Mouse (Mus musculus) liver, embryonic 13.5 days (tissue): ENCODE measurements around the gene Hsd11b1. TPM values are rescaled to one million over a fixed set of nuclear protein-coding genes. Genes with fewer than 3 reads are reported as not detected.

Source experiments
- ATAC-seq: fragments of 200-750 bp; cut with Nextera tagmentation; 2 replicates; pipeline ENCODE4 v1.8.0; 2017; ENCODE audit warnings: low read depth, mild to moderate bottlenecking, moderate number of reproducible peaks, moderate library complexity
- DNase-seq: peaks from one replicate; pipeline ENCODE4 v3.0.0; 2022
- H3K27ac ChIP-seq: fragments of 300-500 bp; sonication (generic); 2 replicates; pipeline ENCODE4 v1.5.1; 2015; ENCODE audit warnings: moderate library complexity, mild to moderate bottlenecking, inconsistent platforms
- H3K27me3 ChIP-seq: fragments of 300-500 bp; sonication (generic); 2 replicates; pipeline ENCODE4 v1.6.1; 2015; ENCODE audit warnings: mild to moderate bottlenecking, inconsistent platforms
- H3K36me3 ChIP-seq: fragments of 300-500 bp; sonication (generic); 2 replicates; pipeline ENCODE4 v1.6.1; 2015; ENCODE audit warnings: mild to moderate bottlenecking, inconsistent platforms
- H3K4me1 ChIP-seq: fragments of 300-500 bp; sonication (generic); replicated peaks from 2 replicates; pipeline ENCODE4 v1.6.1; 2015; ENCODE audit warnings: inconsistent platforms
- H3K4me2 ChIP-seq: fragments of 300-500 bp; sonication (generic); 2 replicates; pipeline ENCODE4 v1.6.1; 2015; ENCODE audit warnings: inconsistent platforms, mild to moderate bottlenecking, moderate library complexity
- H3K4me3 ChIP-seq: fragments of 300-500 bp; sonication (generic); replicated peaks from 2 replicates; pipeline ENCODE4 v1.5.1; 2015; ENCODE audit warnings: mild to moderate bottlenecking, inconsistent platforms
- H3K9ac ChIP-seq: fragments of 300-500 bp; sonication (generic); 2 replicates; pipeline ENCODE4 v1.6.1; 2015; ENCODE audit warnings: mild to moderate bottlenecking, inconsistent platforms
- H3K9me3 ChIP-seq: fragments of 300-500 bp; sonication (generic); replicated peaks from 2 replicates; pipeline ENCODE4 v1.6.1; 2016; ENCODE audit warnings: inconsistent platforms
- WGBS: fragments of 180-500 bp; shearing (Covaris S2); methylation state at CpG from one replicate; pipeline ENCODE4 v1.1.7; 2015; ENCODE audit not compliant: insufficient replicate concordance; 5-methylcytosine and 5-hydroxymethylcytosine counted together
- polyA plus RNA-seq: library from polyadenylated mRNA; unstranded; fragments of >200 nt; fragmentation: Nextera tagmentation; extraction: Ambion mirVana; gene quantifications from 2 replicates; pipeline ENCODE4 v1.2.1, GENCODE M21; 2015

Gene Hsd11b1
- polyA plus RNA-seq, 1 experiment from 2014 or later = 2.1 TPM

- Histone ChIP-seq H3K4me1 (peaks cover 16% of the 10 kb centered on the region), H3K4me2 (no peak overlapping the region), H3K27me3 (no peaks in the 10 kb centered on the region), H3K4me3 (no peak overlapping the region), H3K36me3 (no peaks in the 10 kb centered on the region), H3K27ac (no peak overlapping the region), H3K9ac (no peak overlapping the region), H3K9me3 (no peaks in the 10 kb centered on the region)
- ATAC-seq = no peak
- DNase-seq = no peak
- 71% methylated on average over 18 of the region's 18 CpGs for WGBS
Observed at GRCm38 (mm10) chr1:193197494-193198205, 66.2 kb downstream of the Hsd11b1 start.

- Histone ChIP-seq H3K27me3 (no peaks in the 10 kb centered on the region), H3K4me1 (peaks cover 18% of the 10 kb centered on the region), H3K9me3 (no peaks in the 10 kb centered on the region), H3K9ac (no peak overlapping the region), H3K4me3 (no peak overlapping the region), H3K4me2 (no peak overlapping the region), H3K36me3 (no peaks in the 10 kb centered on the region), H3K27ac (no peak overlapping the region)
- ATAC-seq (no peak), DNase-seq (no peak)
- 61% methylated on average over 3 of the region's 3 CpGs for WGBS
Observed at GRCm38 (mm10) chr1:193195169-193195810, 68.6 kb downstream of the Hsd11b1 start.

GRCm38 (mm10) chr1:193194416-193195140 is 69.3 kb downstream of the Hsd11b1 start:
- Histone ChIP-seq H3K4me2 (no peak overlapping the region), H3K36me3 (no peaks in the 10 kb centered on the region), H3K9me3 (no peaks in the 10 kb centered on the region), H3K27ac (no peak overlapping the region), H3K27me3 (no peaks in the 10 kb centered on the region), H3K4me1 (peaks cover 18% of the 10 kb centered on the region), H3K9ac (no peak overlapping the region), H3K4me3 (no peak overlapping the region)
- DNase-seq (no peak), ATAC-seq (no peak)
- 69% methylated on average over 3 of the region's 3 CpGs for WGBS

GRCm38 (mm10) chr1:193191675-193192283 is 72.1 kb downstream of the Hsd11b1 start:
- WGBS = 60% methylated on average over 7 of the region's 7 CpGs
- Histone ChIP-seq H3K27ac (no peak overlapping the region), H3K9ac (no peak overlapping the region), H3K4me3 (no peak overlapping the region), H3K9me3 (no peaks in the 10 kb centered on the region), H3K4me2 (no peak overlapping the region), H3K36me3 (no peaks in the 10 kb centered on the region), H3K4me1 (peaks cover 16% of the 10 kb centered on the region; the same call in 1 of the 2 replicates), H3K27me3 (no peaks in the 10 kb centered on the region)
- no peak for DNase-seq
- ATAC-seq = no peak

- WGBS = 51% methylated on average over 3 of the region's 3 CpGs
- H3K9me3 ChIP-seq = no peaks in the 10 kb centered on the region
- H3K4me2 ChIP-seq = no peak overlapping the region
- no peaks in the 10 kb centered on the region for H3K36me3 ChIP-seq
- no peaks in the 10 kb centered on the region for H3K27me3 ChIP-seq
- no peak overlapping the region for H3K27ac ChIP-seq
- no peak overlapping the region for H3K4me3 ChIP-seq
- ATAC-seq (no peak), DNase-seq (no peak)
- no peak overlapping the region for H3K9ac ChIP-seq
- peaks cover 16% of the 10 kb centered on the region; the same call in 1 of the 2 replicates for H3K4me1 ChIP-seq
Observed at GRCm38 (mm10) chr1:193189771-193190170, 74.1 kb downstream of the Hsd11b1 start.

GRCm38 (mm10) chr1:193189151-193189621 is 74.7 kb downstream of the Hsd11b1 start:
- DNase-seq = no peak
- no peak overlapping the region for H3K4me3 ChIP-seq
- H3K9me3 ChIP-seq = no peaks in the 10 kb centered on the region
- H3K36me3 ChIP-seq = no peaks in the 10 kb centered on the region
- no peak overlapping the region for H3K9ac ChIP-seq
- H3K27ac ChIP-seq = no peak overlapping the region
- no peak overlapping the region for H3K4me2 ChIP-seq
- ATAC-seq = no peak; the same call in 1 of the 2 replicates
- WGBS = 58% methylated on average over 9 of the region's 9 CpGs
- H3K27me3 ChIP-seq = no peaks in the 10 kb centered on the region
- H3K4me1 ChIP-seq = peaks cover 16% of the 10 kb centered on the region; the same call in 1 of the 2 replicates

GRCm38 (mm10) chr1:193188257-193188656 is 75.6 kb downstream of the Hsd11b1 start:
- no peaks in the 10 kb centered on the region for H3K36me3 ChIP-seq
- H3K4me3 ChIP-seq = no peak overlapping the region
- ATAC-seq (no peak), DNase-seq (no peak)
- H3K4me2 ChIP-seq = no peak overlapping the region
- H3K4me1 ChIP-seq = peaks cover 16% of the 10 kb centered on the region; the same call in 1 of the 2 replicates
- no peak overlapping the region for H3K9ac ChIP-seq
- H3K27ac ChIP-seq = no peak overlapping the region
- no peaks in the 10 kb centered on the region for H3K9me3 ChIP-seq
- no peaks in the 10 kb centered on the region for H3K27me3 ChIP-seq
- 74% methylated on average over 6 of the region's 6 CpGs for WGBS

GRCm38 (mm10) chr1:193181104-193181503 is 82.8 kb downstream of the Hsd11b1 start:
- H3K27ac ChIP-seq = no peak overlapping the region
- no peak for ATAC-seq
- H3K4me3 ChIP-seq = no peak overlapping the region
- no peaks in the 10 kb centered on the region; the same call in 1 of the 2 replicates for H3K4me1 ChIP-seq
- H3K4me2 ChIP-seq = no peak overlapping the region
- H3K27me3 ChIP-seq = no peaks in the 10 kb centered on the region
- H3K9me3 ChIP-seq = no peaks in the 10 kb centered on the region
- H3K9ac ChIP-seq = no peak overlapping the region
- no peaks in the 10 kb centered on the region for H3K36me3 ChIP-seq
- DNase-seq = no peak
- WGBS = 75% methylated on average over 3 of the region's 3 CpGs

GRCm38 (mm10) chr1:193174143-193174733 is 89.6 kb downstream of the Hsd11b1 start:
- no peak for ATAC-seq
- no peaks in the 10 kb centered on the region for H3K36me3 ChIP-seq
- 67% methylated on average over 13 of the region's 13 CpGs for WGBS

GRCm38 (mm10) chr1:193173810-193174129 is 90.1 kb downstream of the Hsd11b1 start:
- H3K4me1 ChIP-seq = peaks cover 40% of the 10 kb centered on the region
- ATAC-seq (no peak), DNase-seq (no peak)
- peak overlapping the region; percentile 90 for H3K9ac ChIP-seq
- H3K9me3 ChIP-seq = no peaks in the 10 kb centered on the region
- H3K27ac ChIP-seq = peak overlapping the region; percentile 80
- no peaks in the 10 kb centered on the region for H3K36me3 ChIP-seq
- WGBS = 14% methylated on average over 9 of the region's 9 CpGs
- no peaks in the 10 kb centered on the region for H3K27me3 ChIP-seq
- peak overlapping the region; percentile 88 for H3K4me3 ChIP-seq
- H3K4me2 ChIP-seq = peak overlapping the region; percentile 91

More at GRCm38 (mm10) chr1:193174143-193174733, 89.6 kb downstream of the Hsd11b1 start:
- H3K9me3 ChIP-seq = no peaks in the 10 kb centered on the region
- peaks cover 40% of the 10 kb centered on the region for H3K4me1 ChIP-seq
- peak overlapping the region; percentile 88 for H3K4me3 ChIP-seq
- H3K27me3 ChIP-seq = no peaks in the 10 kb centered on the region
- peak overlapping the region; percentile 91 for H3K4me2 ChIP-seq
- H3K27ac ChIP-seq = peak overlapping the region; percentile 80
- H3K9ac ChIP-seq = peak overlapping the region; percentile 90
- DNase-seq = no peak
